Mouse (Mus musculus): Measurements from ENCODE around the gene Myl10. TPM values are rescaled to one million over a fixed set of nuclear protein-coding genes. Genes with fewer than 3 reads are reported as not detected.

Gene Myl10
- polyA plus RNA-seq, 1 experiment from 2014 or later: not detected

- Histone ChIP-seq H3K9ac (no peak overlapping the region), H3K36me3 (no peaks in the 10 kb centered on the region), H3K4me3 (no peak overlapping the region), H3K27me3 (replicated peaks) (0 out of 2 replicates have a peak, but pooled peaks cover 6% of the 10 kb centered on the region), H3K27ac (ENCODE audit: poor library complexity, severe bottlenecking) (no peak overlapping the region), H3K4me2 (no peak overlapping the region), H3K9me3 (replicated peaks) (peaks cover 3% of the 10 kb centered on the region; the same call in 1 of the 2 replicates), H3K4me1 (replicated peaks) (0 out of 2 replicates have a peak, but pooled peaks cover 3% of the 10 kb centered on the region)
- 82% methylated on average over 8 of the region's 8 CpGs for WGBS
- no peak for ATAC-seq (ENCODE audit: insufficient number of reproducible peaks, low FRiP score)
These were observed 11.2 kb downstream of the Myl10 start for GRCm38 (mm10) chr5:136704151-136704550.

GRCm38 (mm10) chr5:136705532-136705931 is 12.6 kb downstream of the Myl10 start:
- Histone ChIP-seq H3K9me3 (replicated peaks) (peaks cover 3% of the 10 kb centered on the region; the same call in 1 of the 2 replicates), H3K36me3 (no peaks in the 10 kb centered on the region), H3K27ac (ENCODE audit: poor library complexity, severe bottlenecking) (no peak overlapping the region), H3K4me2 (no peak overlapping the region), H3K9ac (no peak overlapping the region), H3K4me1 (replicated peaks) (peaks cover 9% of the 10 kb centered on the region), H3K27me3 (replicated peaks) (0 out of 2 replicates have a peak, but pooled peaks cover 6% of the 10 kb centered on the region), H3K4me3 (no peak overlapping the region)
- 93% methylated on average over 3 of the region's 3 CpGs for WGBS
- ATAC-seq (ENCODE audit: insufficient number of reproducible peaks, low FRiP score): no peak

- H3K4me1 ChIP-seq (replicated peaks): peaks cover 12% of the 10 kb centered on the region
- H3K4me2 ChIP-seq: no peak overlapping the region
- peaks cover 3% of the 10 kb centered on the region; the same call in 1 of the 2 replicates for H3K9me3 ChIP-seq (replicated peaks)
- 0 out of 2 replicates have a peak, but pooled peaks cover 6% of the 10 kb centered on the region for H3K27me3 ChIP-seq (replicated peaks)
- no peak overlapping the region for H3K4me3 ChIP-seq
- WGBS: 4% methylated on average over 9 of the region's 9 CpGs
- no peaks in the 10 kb centered on the region for H3K36me3 ChIP-seq
- no peak overlapping the region for H3K27ac ChIP-seq (ENCODE audit: poor library complexity, severe bottlenecking)
- no peak overlapping the region for H3K9ac ChIP-seq
- no peak for ATAC-seq (ENCODE audit: insufficient number of reproducible peaks, low FRiP score)
These were observed 13.9 kb downstream of the Myl10 start for GRCm38 (mm10) chr5:136706803-136707202.

GRCm38 (mm10) chr5:136708116-136708515 is 15.2 kb downstream of the Myl10 start:
- 72% methylated on average over 12 of the region's 12 CpGs for WGBS
- H3K9ac ChIP-seq: no peak overlapping the region
- H3K4me1 ChIP-seq (replicated peaks): peaks cover 12% of the 10 kb centered on the region
- no peak overlapping the region for H3K4me2 ChIP-seq
- peaks cover 3% of the 10 kb centered on the region; the same call in 1 of the 2 replicates for H3K9me3 ChIP-seq (replicated peaks)
- no peak overlapping the region for H3K4me3 ChIP-seq
- 0 out of 2 replicates have a peak, but pooled peaks cover 6% of the 10 kb centered on the region for H3K27me3 ChIP-seq (replicated peaks)
- H3K27ac ChIP-seq (ENCODE audit: poor library complexity, severe bottlenecking): no peak overlapping the region
- H3K36me3 ChIP-seq: no peaks in the 10 kb centered on the region
- no peak for ATAC-seq (ENCODE audit: insufficient number of reproducible peaks, low FRiP score)

GRCm38 (mm10) chr5:136710742-136711141 is 17.8 kb downstream of the Myl10 start:
- no peak overlapping the region for H3K4me3 ChIP-seq
- 40% methylated on average over 4 of the region's 4 CpGs for WGBS
- H3K4me1 ChIP-seq (replicated peaks): peaks cover 17% of the 10 kb centered on the region
- H3K27ac ChIP-seq (ENCODE audit: poor library complexity, severe bottlenecking): no peak overlapping the region
- no peak overlapping the region for H3K4me2 ChIP-seq
- peaks cover 26% of the 10 kb centered on the region for H3K27me3 ChIP-seq (replicated peaks)
- no peaks in the 10 kb centered on the region for H3K36me3 ChIP-seq
- 0 out of 2 replicates have a peak, but pooled peaks have one; percentile 30 for ATAC-seq (ENCODE audit: insufficient number of reproducible peaks, low FRiP score)
- H3K9ac ChIP-seq: no peak overlapping the region
- H3K9me3 ChIP-seq (replicated peaks): 0 out of 2 replicates have a peak, but pooled peaks cover under 1% of the 10 kb centered on the region

GRCm38 (mm10) chr5:136714232-136714875 is 21.4 kb downstream of the Myl10 start:
- Histone ChIP-seq H3K27me3 (replicated peaks) (peaks cover 31% of the 10 kb centered on the region), H3K4me3 (peak overlapping the region; percentile 35), H3K4me2 (peak overlapping the region; percentile 59), H3K36me3 (no peaks in the 10 kb centered on the region), H3K9me3 (replicated peaks) (no peaks in the 10 kb centered on the region), H3K27ac (ENCODE audit: poor library complexity, severe bottlenecking) (no peak overlapping the region), H3K4me1 (replicated peaks) (peaks cover 22% of the 10 kb centered on the region), H3K9ac (no peak overlapping the region; the same call in 1 of the 2 replicates)
- ATAC-seq (ENCODE audit: insufficient number of reproducible peaks, low FRiP score): no peak
- WGBS: 21% methylated on average over 32 of the region's 32 CpGs

- ATAC-seq (ENCODE audit: insufficient number of reproducible peaks, low FRiP score): no peak
- Histone ChIP-seq H3K36me3 (no peaks in the 10 kb centered on the region), H3K4me1 (replicated peaks) (peaks cover 19% of the 10 kb centered on the region), H3K4me3 (peak overlapping the region; percentile 35), H3K9me3 (replicated peaks) (no peaks in the 10 kb centered on the region), H3K9ac (no peak overlapping the region; the same call in 1 of the 2 replicates), H3K27ac (ENCODE audit: poor library complexity, severe bottlenecking) (no peak overlapping the region), H3K27me3 (replicated peaks) (peaks cover 31% of the 10 kb centered on the region), H3K4me2 (peak overlapping the region; percentile 59)
- 19% methylated on average over 11 of the region's 11 CpGs for WGBS
These were observed 21.9 kb downstream of the Myl10 start for GRCm38 (mm10) chr5:136714879-136715278.

- no peak overlapping the region for H3K4me2 ChIP-seq
- H3K9me3 ChIP-seq (replicated peaks): no peaks in the 10 kb centered on the region
- WGBS: 63% methylated on average over 10 of the region's 10 CpGs
These were observed 24.0 kb downstream of the Myl10 start for GRCm38 (mm10) chr5:136716696-136717572.

GRCm38 (mm10) chr5:136717573-136717854 is 24.6 kb downstream of the Myl10 start:
- no peak overlapping the region for H3K9ac ChIP-seq
- ATAC-seq (ENCODE audit: insufficient number of reproducible peaks, low FRiP score): no peak
- H3K36me3 ChIP-seq: no peaks in the 10 kb centered on the region

More at GRCm38 (mm10) chr5:136716696-136717572, 24.0 kb downstream of the Myl10 start:
- H3K4me3 ChIP-seq: no peak overlapping the region
- H3K27ac ChIP-seq (ENCODE audit: poor library complexity, severe bottlenecking): no peak overlapping the region
- peaks cover 31% of the 10 kb centered on the region for H3K27me3 ChIP-seq (replicated peaks)
- no peak for ATAC-seq (ENCODE audit: insufficient number of reproducible peaks, low FRiP score)
- no peaks in the 10 kb centered on the region for H3K36me3 ChIP-seq
- peaks cover 15% of the 10 kb centered on the region for H3K4me1 ChIP-seq (replicated peaks)
- H3K9ac ChIP-seq: no peak overlapping the region

GRCm38 (mm10) chr5:136718656-136719055 is 25.7 kb downstream of the Myl10 start:
- 70% methylated on average over 8 of the region's 8 CpGs for WGBS
- ATAC-seq (ENCODE audit: insufficient number of reproducible peaks, low FRiP score): no peak

More at GRCm38 (mm10) chr5:136717573-136717854, 24.6 kb downstream of the Myl10 start:
- H3K27ac ChIP-seq (ENCODE audit: poor library complexity, severe bottlenecking): no peak overlapping the region
- peaks cover 15% of the 10 kb centered on the region for H3K4me1 ChIP-seq (replicated peaks)
- WGBS: 72% methylated on average over 2 of the region's 2 CpGs
- no peak overlapping the region for H3K4me3 ChIP-seq
- H3K4me2 ChIP-seq: no peak overlapping the region
- no peaks in the 10 kb centered on the region for H3K9me3 ChIP-seq (replicated peaks)
- peaks cover 31% of the 10 kb centered on the region for H3K27me3 ChIP-seq (replicated peaks)

GRCm38 (mm10) chr5:136721596-136721995 is 28.6 kb downstream of the Myl10 start:
- Histone ChIP-seq H3K27ac (ENCODE audit: poor library complexity, severe bottlenecking) (no peak overlapping the region), H3K4me2 (no peak overlapping the region), H3K4me3 (no peak overlapping the region), H3K9ac (no peak overlapping the region), H3K9me3 (replicated peaks) (peaks cover 4% of the 10 kb centered on the region; the same call in 1 of the 2 replicates), H3K27me3 (replicated peaks) (peaks cover 3% of the 10 kb centered on the region), H3K36me3 (no peaks in the 10 kb centered on the region), H3K4me1 (replicated peaks) (peaks cover 9% of the 10 kb centered on the region)
- ATAC-seq (ENCODE audit: insufficient number of reproducible peaks, low FRiP score): no peak
- WGBS: 64% methylated on average over 5 of the region's 5 CpGs

More at GRCm38 (mm10) chr5:136718656-136719055, 25.7 kb downstream of the Myl10 start:
- Histone ChIP-seq H3K4me1 (replicated peaks) (peaks cover 15% of the 10 kb centered on the region), H3K27ac (ENCODE audit: poor library complexity, severe bottlenecking) (no peak overlapping the region), H3K9ac (no peak overlapping the region), H3K36me3 (no peaks in the 10 kb centered on the region), H3K4me3 (no peak overlapping the region), H3K27me3 (replicated peaks) (peaks cover 31% of the 10 kb centered on the region), H3K9me3 (replicated peaks) (0 out of 2 replicates have a peak, but pooled peaks cover 4% of the 10 kb centered on the region), H3K4me2 (no peak overlapping the region)
